Mouse (Mus musculus) MEL (cell line): ENCODE results near the gene Gm49340. TPM values are rescaled to one million over a fixed set of nuclear protein-coding genes. Genes with fewer than 3 reads are reported as not detected.

ENCODE experiments used
- DNase-seq: peaks from one replicate; pipeline ENCODE4 v3.0.0; 2011; ENCODE audit warnings: low read depth, low spot score
- H3K27ac ChIP-seq: 2 replicates; pipeline ENCODE4 v1.5.1; 2012; ENCODE audit warnings: low read depth, mild to moderate bottlenecking, control low read depth, low read length, moderate library complexity; ENCODE audit not compliant: control insufficient read depth
- H3K27me3 ChIP-seq, 2 experiments: fragments of 150-350 bp in 1 of 2; sonication (generic) in 1 of 2; 2 replicates each; pipeline ENCODE4 v1.6.1; 2012; ENCODE audit warnings: low read length in 2 of 2, mild to moderate bottlenecking in 2 of 2, improper control_type of control experiment in 1 of 2, moderate library complexity in 1 of 2; ENCODE audit not compliant: insufficient read depth in 2 of 2, control insufficient read depth in 1 of 2
- H3K36me3 ChIP-seq, 2 experiments: 2 replicates each; pipeline ENCODE4 v1.6.1; 2012 to 2014; ENCODE audit warnings: low read length in 2 of 2, improper control_type of control experiment in 1 of 2, inconsistent platforms in 1 of 2, mild to moderate bottlenecking in 1 of 2; ENCODE audit not compliant: insufficient read depth in 2 of 2, control insufficient read depth in 1 of 2
- H3K4me1 ChIP-seq, 2 experiments: fragments of 150-350 bp in 1 of 2; sonication (generic) in 1 of 2; 2 replicates each; pipeline ENCODE4 v1.6.1; 2012; ENCODE audit warnings: low read length in 2 of 2, improper control_type of control experiment in 1 of 2, mild to moderate bottlenecking in 1 of 2; ENCODE audit not compliant: insufficient read depth in 2 of 2, control insufficient read depth in 1 of 2
- H3K4me3 ChIP-seq, 2 experiments: fragments of 150-350 bp in 1 of 2; sonication (generic) in 1 of 2; 2 replicates each; pipeline ENCODE4 v1.5.1; 2012; ENCODE audit warnings: low read depth in 2 of 2, low read length in 2 of 2, mild to moderate bottlenecking in 2 of 2, moderate library complexity in 2 of 2, control low read depth in 1 of 2, improper control_type of control experiment in 1 of 2; ENCODE audit not compliant: control insufficient read depth in 1 of 2, insufficient read depth in 1 of 2
- H3K79me2 ChIP-seq: 2 replicates; pipeline ENCODE4 v1.6.1; 2012; ENCODE audit warnings: mild to moderate bottlenecking, low read length, moderate library complexity; ENCODE audit not compliant: control insufficient read depth, poor library complexity, insufficient read depth
- H3K9ac ChIP-seq: 2 replicates; pipeline ENCODE4 v1.6.1; 2012; ENCODE audit warnings: low read depth, mild to moderate bottlenecking, control low read depth, low read length, moderate library complexity; ENCODE audit not compliant: control insufficient read depth, poor library complexity, severe bottlenecking
- H3K9me3 ChIP-seq: fragments of 150-350 bp; sonication (generic); replicated peaks from 2 replicates; pipeline ENCODE4 v1.6.1; 2012; ENCODE audit warnings: mild to moderate bottlenecking, low read length, improper control_type of control experiment, moderate library complexity; ENCODE audit not compliant: insufficient read depth
- BHLHE40 ChIP-seq: IDR thresholded peaks from 2 replicates; pipeline ENCODE4 v1.6.1; 2012; ENCODE audit warnings: low read depth, mild to moderate bottlenecking, inconsistent platforms, low read length, improper control_type of control experiment, borderline replicate concordance
- CHD1 ChIP-seq: IDR thresholded peaks from 2 replicates; pipeline ENCODE4 v1.6.1; 2012; ENCODE audit warnings: low read depth, mild to moderate bottlenecking, inconsistent platforms, low read length, improper control_type of control experiment
- CHD2 ChIP-seq: IDR thresholded peaks from 2 replicates; pipeline ENCODE4 v1.6.1; 2011; ENCODE audit warnings: low read length, improper control_type of control experiment
- CTCF ChIP-seq, 3 experiments: IDR thresholded peaks in 2 of 3; conservative IDR thresholded peaks in 1 of 3; 2 replicates each; pipeline ENCODE4 v1.5.1; 2011 to 2012; ENCODE audit warnings: low read length in 3 of 3, low read depth in 2 of 3, mild to moderate bottlenecking in 2 of 3, improper control_type of control experiment in 1 of 3, inconsistent platforms in 1 of 3, mixed read lengths in 1 of 3, moderate library complexity in 1 of 3; ENCODE audit not compliant: control insufficient read depth in 1 of 3, insufficient read depth in 1 of 3, poor library complexity in 1 of 3, severe bottlenecking in 1 of 3
- E2F4 ChIP-seq: IDR thresholded peaks from 2 replicates; pipeline ENCODE4 v1.6.1; 2011; ENCODE audit warnings: low read depth, low read length, improper control_type of control experiment, borderline replicate concordance
- ELF1 ChIP-seq: IDR thresholded peaks from 2 replicates; pipeline ENCODE4 v1.6.1; 2014; ENCODE audit warnings: low read depth, mild to moderate bottlenecking, inconsistent platforms, low read length, improper control_type of control experiment, moderate library complexity
- GABPA ChIP-seq: IDR thresholded peaks from 2 replicates; pipeline ENCODE4 v1.6.1; 2012; ENCODE audit warnings: low read depth, mild to moderate bottlenecking, inconsistent platforms, low read length, improper control_type of control experiment, moderate library complexity
- JUND ChIP-seq: IDR thresholded peaks from 2 replicates; pipeline ENCODE4 v1.6.1; 2011; ENCODE audit warnings: low read depth, mild to moderate bottlenecking, improper control_type of control experiment, low read length
- KAT2A ChIP-seq: conservative IDR thresholded peaks from 2 replicates; pipeline ENCODE4 v1.6.1; 2012; ENCODE audit warnings: low read depth, low read length, improper control_type of control experiment, inconsistent platforms
- MAFK ChIP-seq: IDR thresholded peaks from 2 replicates; pipeline ENCODE4 v1.6.1; 2011; ENCODE audit warnings: low read depth, mild to moderate bottlenecking, low read length, improper control_type of control experiment, borderline replicate concordance
- MAX ChIP-seq: IDR thresholded peaks from 2 replicates; pipeline ENCODE4 v1.6.1; 2011; ENCODE audit warnings: low read length, improper control_type of control experiment
- MAZ ChIP-seq: IDR thresholded peaks from 2 replicates; pipeline ENCODE4 v1.6.1; 2012; ENCODE audit warnings: low read depth, mild to moderate bottlenecking, inconsistent platforms, low read length, improper control_type of control experiment
- MEF2A ChIP-seq: IDR thresholded peaks from 2 replicates; pipeline ENCODE4 v1.6.1; 2014; ENCODE audit warnings: low read depth, mild to moderate bottlenecking, inconsistent platforms, low read length, improper control_type of control experiment; ENCODE audit not compliant: poor library complexity, insufficient replicate concordance, severe bottlenecking; ENCODE audit errors: extremely low read depth
- MXI1 ChIP-seq: IDR thresholded peaks from 2 replicates; pipeline ENCODE4 v1.6.1; 2011; ENCODE audit warnings: mild to moderate bottlenecking, low read depth, low read length, improper control_type of control experiment
- MYC ChIP-seq: IDR thresholded peaks from 2 replicates; pipeline ENCODE4 v1.6.1; 2011; ENCODE audit warnings: low read depth, mild to moderate bottlenecking, low read length, improper control_type of control experiment, moderate library complexity
- NELFE ChIP-seq: IDR thresholded peaks from 2 replicates; pipeline ENCODE4 v1.6.1; 2011; ENCODE audit warnings: low read depth, low read length, improper control_type of control experiment
- NRF1 ChIP-seq: IDR thresholded peaks from 2 replicates; pipeline ENCODE4 v1.6.1; 2014; ENCODE audit warnings: low read depth, mild to moderate bottlenecking, inconsistent platforms, low read length, improper control_type of control experiment, moderate library complexity; ENCODE audit not compliant: poor library complexity, insufficient read depth, severe bottlenecking
- POLR2A ChIP-seq, 2 experiments: IDR thresholded peaks; 2 replicates each; pipeline ENCODE4 v1.6.1; 2011 to 2012; ENCODE audit warnings: low read length in 2 of 2, mild to moderate bottlenecking in 2 of 2, control low read depth in 1 of 2, improper control_type of control experiment in 1 of 2, low read depth in 1 of 2, moderate library complexity in 1 of 2; ENCODE audit not compliant: control insufficient read depth in 1 of 2, insufficient read depth in 1 of 2, poor library complexity in 1 of 2
- POLR2AphosphoS2 ChIP-seq: IDR thresholded peaks from 2 replicates; pipeline ENCODE4 v1.6.1; 2011; ENCODE audit warnings: low read length, improper control_type of control experiment
- POLR2AphosphoS5 ChIP-seq: IDR thresholded peaks from 2 replicates; pipeline ENCODE4 v1.6.1; 2012; ENCODE audit warnings: low read depth, borderline replicate concordance, mild to moderate bottlenecking, inconsistent platforms, low read length, moderate library complexity, mixed read lengths
- RAD21 ChIP-seq: IDR thresholded peaks from 2 replicates; pipeline ENCODE4 v1.6.1; 2011; ENCODE audit warnings: mild to moderate bottlenecking, low read depth, low read length, improper control_type of control experiment
- RCOR1 ChIP-seq: IDR thresholded peaks from 2 replicates; pipeline ENCODE4 v1.6.1; 2012; ENCODE audit warnings: low read depth, mild to moderate bottlenecking, inconsistent platforms, low read length, improper control_type of control experiment
- SMC3 ChIP-seq: IDR thresholded peaks from 2 replicates; pipeline ENCODE4 v1.6.1; 2011; ENCODE audit warnings: low read depth, low read length, improper control_type of control experiment
- TCF12 ChIP-seq: IDR thresholded peaks from 2 replicates; pipeline ENCODE4 v1.6.1; 2014; ENCODE audit warnings: low read depth, mild to moderate bottlenecking, inconsistent platforms, low read length, improper control_type of control experiment, moderate library complexity
- USF1 ChIP-seq: IDR thresholded peaks from 2 replicates; pipeline ENCODE4 v1.6.1; 2014; ENCODE audit warnings: low read depth, mild to moderate bottlenecking, inconsistent platforms, low read length, improper control_type of control experiment, moderate library complexity
- USF2 ChIP-seq, 2 experiments: IDR thresholded peaks; 2 replicates each; pipeline ENCODE4 v1.6.1; 2011 to 2012; ENCODE audit warnings: improper control_type of control experiment in 2 of 2, low read length in 2 of 2, borderline replicate concordance in 1 of 2, inconsistent platforms in 1 of 2, low read depth in 1 of 2, mild to moderate bottlenecking in 1 of 2; ENCODE audit not compliant: insufficient read depth in 1 of 2
- ZC3H11A ChIP-seq: IDR thresholded peaks from 2 replicates; pipeline ENCODE4 v1.6.1; 2012; ENCODE audit warnings: low read depth, mild to moderate bottlenecking, inconsistent platforms, low read length, improper control_type of control experiment
- ZKSCAN1 ChIP-seq: IDR thresholded peaks from 2 replicates; pipeline ENCODE4 v1.6.1; 2012; ENCODE audit warnings: low read depth, mild to moderate bottlenecking, inconsistent platforms, low read length, improper control_type of control experiment, moderate library complexity
- ZMIZ1 ChIP-seq: IDR thresholded peaks from 2 replicates; pipeline ENCODE4 v1.6.1; 2012; ENCODE audit warnings: low read depth, mild to moderate bottlenecking, inconsistent platforms, low read length, improper control_type of control experiment, moderate library complexity
- ZNF384 ChIP-seq: IDR thresholded peaks from 2 replicates; pipeline ENCODE4 v1.6.1; 2012; ENCODE audit warnings: low read depth, mild to moderate bottlenecking, inconsistent platforms, low read length, improper control_type of control experiment
- polyA plus RNA-seq, 2 experiments: library from polyadenylated mRNA; stranded (reverse) in 1 of 2; unstranded in 1 of 2; fragments of >175 nt in 1 of 2; fragments of >200 nt in 1 of 2; gene quantifications; 2 replicates each; pipeline versions ENCODE4 v1.2.1 to v1.2.4; 2012; ENCODE audit warnings: low replicate concordance in 2 of 2, low read depth in 1 of 2; ENCODE audit not compliant: insufficient read length in 2 of 2, insufficient read depth in 1 of 2, missing spikeins in 1 of 2
- total RNA-seq: library from RNA; depleted of rRNA; stranded (reverse); fragments of 300-350 nt; gene quantifications from 2 replicates; pipeline ENCODE4 v1.2.3, GENCODE M21; 2012

Gm49340 gene
- total and polyA plus RNA-seq, 3 experiments: not detected

GRCm38 (mm10) chr11:73284351-73284750 lies 45.2 kb upstream of the Gm49340 start (continued):
- TF ChIP-seq MAFK: no peak

GRCm38 (mm10) chr11:73289621-73290020 lies 39.9 kb upstream of the Gm49340 start:
- DNase-seq: no peak
- Histone ChIP-seq H3K36me3 (no peaks in the 10 kb centered on the region), H3K9me3 (no peaks in the 10 kb centered on the region), H3K4me3 (no peak overlapping the region), H3K4me1 (no peaks in the 10 kb centered on the region), H3K27me3 (no peaks in the 10 kb centered on the region)
- TF ChIP-seq NRF1: no peak
- TF ChIP-seq MYC: no peak
- no peak for TF ChIP-seq NELFE
- no peak for TF ChIP-seq CHD2
- no peak for TF ChIP-seq MEF2A
- TF ChIP-seq KAT2A: no peak
- TF ChIP-seq ZMIZ1: no peak
- TF ChIP-seq MAX: no peak
- no peak for TF ChIP-seq ZNF384
- no peak for TF ChIP-seq MAZ
- no peak for TF ChIP-seq E2F4
- no peak for TF ChIP-seq CHD1
- TF ChIP-seq MXI1: no peak
- TF ChIP-seq BHLHE40: no peak
- TF ChIP-seq MAFK: no peak
- no peak for TF ChIP-seq ELF1
- TF ChIP-seq RCOR1: no peak
- TF ChIP-seq TCF12: no peak
- TF ChIP-seq, all 39 proteins: peak for 0
- Histone ChIP-seq H3K9ac (no peak overlapping the region), H3K27ac (no peak overlapping the region), H3K79me2 (no peaks in the 10 kb centered on the region)

- TF ChIP-seq POLR2A (IDR thresholded peaks at IDR 0.05; ENCODE audit: control insufficient read depth in 1 of 2, insufficient read depth in 1 of 2, low read depth in 1 of 2, low read length in 2 of 2, poor library complexity in 1 of 2): no peak
- no peak for TF ChIP-seq MAX
- no peak for TF ChIP-seq KAT2A
- TF ChIP-seq TCF12: no peak
- TF ChIP-seq RAD21: no peak
- TF ChIP-seq USF2 (IDR thresholded peaks at IDR 0.05; ENCODE audit: borderline replicate concordance in 1 of 2, insufficient read depth in 1 of 2, low read depth in 1 of 2, low read length in 2 of 2): no peak
- no peak for TF ChIP-seq ZKSCAN1
- no peak for TF ChIP-seq MAFK
- no peak for TF ChIP-seq CHD2
- no peak for TF ChIP-seq ZC3H11A
- no peak for TF ChIP-seq USF1
- TF ChIP-seq CTCF (IDR thresholded peaks at IDR 0.05 in 2 of 3, conservative IDR thresholded peaks at IDR 0.05 in 1 of 3; ENCODE audit: control insufficient read depth in 1 of 3, insufficient read depth in 1 of 3, low read depth in 2 of 3, low read length in 3 of 3, poor library complexity in 1 of 3, severe bottlenecking in 1 of 3): no peak
- no peak for TF ChIP-seq GABPA
- no peak for TF ChIP-seq RCOR1
- TF ChIP-seq ZNF384: no peak
- no peak for TF ChIP-seq JUND
- TF ChIP-seq SMC3: no peak
- TF ChIP-seq POLR2AphosphoS2: no peak
- TF ChIP-seq POLR2AphosphoS5: no peak
These were observed 26.4 kb upstream of the Gm49340 start for GRCm38 (mm10) chr11:73303123-73303522.

More at GRCm38 (mm10) chr11:73303123-73303522, 26.4 kb upstream of the Gm49340 start:
- H3K27me3 ChIP-seq: no peaks in the 10 kb centered on the region
- H3K27ac ChIP-seq: no peak overlapping the region
- H3K4me1 ChIP-seq: no peaks in the 10 kb centered on the region
- no peaks in the 10 kb centered on the region for H3K36me3 ChIP-seq
- no peak overlapping the region for H3K9ac ChIP-seq
- no peak for DNase-seq
- no peak overlapping the region for H3K4me3 ChIP-seq
- H3K9me3 ChIP-seq: no peaks in the 10 kb centered on the region
- no peaks in the 10 kb centered on the region for H3K79me2 ChIP-seq
